Mouse (Mus musculus) embryonic fibroblast, embryonic 13.5 days (primary cell): ENCODE data around the gene Apol6.

Source experiments
- CTCF ChIP-seq: IDR thresholded peaks from 2 replicates; pipeline ENCODE4 v1.5.1; 2011; ENCODE audit warnings: mild to moderate bottlenecking, control low read depth, low read length, moderate library complexity, borderline replicate concordance; ENCODE audit not compliant: insufficient read depth
- POLR2A ChIP-seq: IDR thresholded peaks from 2 replicates; pipeline ENCODE4 v1.6.1; 2011; ENCODE audit warnings: low read depth, mild to moderate bottlenecking, control low read depth, low read length, moderate library complexity

DNA sequence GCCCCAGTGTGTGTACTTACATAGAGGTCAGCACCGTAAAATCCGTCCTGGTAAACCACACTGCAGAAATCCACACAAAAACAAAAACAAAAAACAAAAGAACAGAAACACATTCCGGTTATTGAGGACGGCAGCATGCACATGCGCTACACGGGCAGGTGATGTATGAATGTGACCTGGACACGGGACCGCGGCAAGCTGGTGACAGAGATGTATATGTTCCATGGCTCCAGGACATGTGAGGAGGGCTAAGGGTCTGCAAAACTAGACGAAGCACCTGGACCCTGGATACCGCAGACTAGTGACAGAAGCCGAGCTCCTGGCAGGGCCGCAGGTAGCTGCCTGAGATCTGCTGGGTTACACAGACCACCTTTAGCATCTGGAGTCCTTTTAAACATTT, 49.9 kb downstream of the Apol6 start:
- no peak for TF ChIP-seq CTCF
- TF ChIP-seq POLR2A, result no peak
